16 mouse cellular contexts compared by ENCODE assay signal in the genomic region with DNA sequence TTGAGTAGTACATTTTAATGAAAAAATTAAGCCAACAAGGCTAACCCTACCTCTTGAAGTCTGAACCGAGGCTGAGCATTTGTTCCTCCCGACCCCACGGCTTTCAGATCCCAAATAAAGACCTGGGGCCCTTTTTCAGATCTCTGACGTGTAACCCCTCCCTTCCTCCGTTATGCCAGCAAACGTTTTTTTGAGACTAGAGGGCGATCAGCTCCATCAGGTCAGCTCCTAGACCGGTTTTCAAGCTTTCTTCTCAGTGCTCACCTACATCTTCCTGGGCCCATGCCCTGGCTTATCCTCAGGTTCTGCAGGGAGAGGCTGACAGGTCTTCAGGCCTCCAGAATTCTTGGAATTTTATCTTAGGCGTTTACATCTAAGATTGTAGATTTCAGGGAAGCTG. TPM values are rescaled to one million over a fixed set of nuclear protein-coding genes. Genes with fewer than 3 reads are reported as not detected.
DNase-seq lines count a peak whose midpoint lies in the region; ATAC-seq and TF ChIP-seq lines count a peak whose summit lies in the region.
"Had no signal": no experiment of that assay in that cellular context is flagged by ENCODE, and none has a peak within 500 bp of the region (broad histone marks: within the 10 kb centered on the region; RNA-seq: fewer than 3 reads in every experiment).

No protein-coding gene starts in this region.

- no peak for TF ChIP-seq CTCF in midbrain, postnatal 0 days (IDR thresholded peaks at IDR 0.05)
- TF ChIP-seq CTCF in heart, adult 2 months (IDR thresholded peaks at IDR 0.05) = no peak
- no peak for TF ChIP-seq CTCF in kidney, adult 2 months (conservative IDR thresholded peaks at IDR 0.05; ENCODE audit: insufficient read depth, insufficient read length, low read depth, low read length)

- no peak overlapping the region for H3K27ac ChIP-seq in embryonic facial prominence, embryonic 11.5 days (replicated peaks; ENCODE audit: low read depth, low read length)
- peak overlapping the region; percentile 95 for H3K27ac ChIP-seq in forebrain, embryonic 14.5 days (ENCODE audit: low read depth, low read length)
- H3K27ac ChIP-seq in hindbrain, embryonic 16.5 days (ENCODE audit: low read depth, low read length) = peak overlapping the region; percentile 86
- H3K27ac ChIP-seq in midbrain, postnatal 0 days (ENCODE audit: low read depth, low read length) = peak overlapping the region; percentile 93
- no peak overlapping the region for H3K27ac ChIP-seq in heart, adult 2 months
- no peak overlapping the region for H3K27ac ChIP-seq in kidney, adult 2 months (ENCODE audit: insufficient read depth, low read depth, low read length)
- H3K27ac ChIP-seq: liver, embryonic 13.5 days had no signal

- WGBS in embryonic facial prominence, embryonic 11.5 days = under 1% methylated on average over 9 of the region's 9 CpGs
- under 1% methylated on average over 9 of the region's 9 CpGs for WGBS in forebrain, embryonic 14.5 days
- 0% methylated on average over 9 of the region's 9 CpGs for WGBS in hindbrain, embryonic 16.5 days
- 0% methylated on average over 9 of the region's 9 CpGs for WGBS in midbrain, postnatal 0 days
- 2% methylated on average over 9 of the region's 9 CpGs for WGBS in heart, adult 2 months
- 3% methylated on average over 9 of the region's 9 CpGs for WGBS in kidney, adult 2 months

- H3K4me2 ChIP-seq in embryonic facial prominence, embryonic 11.5 days (ENCODE audit: low read depth, low read length) = no peak overlapping the region
- peak overlapping the region; percentile 55 for H3K4me2 ChIP-seq in forebrain, embryonic 14.5 days (ENCODE audit: low read length)
- peak overlapping the region; percentile 59 for H3K4me2 ChIP-seq in hindbrain, embryonic 16.5 days (ENCODE audit: low read length)
- H3K4me2 ChIP-seq in midbrain, postnatal 0 days (ENCODE audit: low read depth, low read length, poor library complexity, severe bottlenecking) = peak overlapping the region; percentile 60
- H3K4me2 ChIP-seq: liver, embryonic 13.5 days had no signal

- H3K79me2 ChIP-seq in heart, adult 2 months (replicated peaks; ENCODE audit: control insufficient read depth, insufficient read depth, low read length) = no peaks in the 10 kb centered on the region

- H3K4me1 ChIP-seq in embryonic facial prominence, embryonic 11.5 days (ENCODE audit: control insufficient read depth, insufficient read depth, low read length) = no peaks in the 10 kb centered on the region
- H3K4me1 ChIP-seq in forebrain, embryonic 14.5 days (ENCODE audit: control insufficient read depth, insufficient read depth, low read length) = peaks cover under 1% of the 10 kb centered on the region
- H3K4me1 ChIP-seq in hindbrain, embryonic 16.5 days (ENCODE audit: control insufficient read depth, insufficient read depth, low read depth, low read length) = no peaks in the 10 kb centered on the region; the same call in 1 of the 2 replicates
- H3K4me1 ChIP-seq in midbrain, postnatal 0 days (ENCODE audit: insufficient read depth, low read length) = no peaks in the 10 kb centered on the region
- no peaks in the 10 kb centered on the region for H3K4me1 ChIP-seq in heart, adult 2 months (ENCODE audit: control insufficient read depth, insufficient read depth, low read length)
- H3K4me1 ChIP-seq in kidney, adult 2 months (ENCODE audit: control insufficient read depth, insufficient read depth, low read length) = no peaks in the 10 kb centered on the region
- H3K4me1 ChIP-seq: liver, embryonic 13.5 days had no signal

- TF ChIP-seq EP300 in heart, adult 2 months (IDR thresholded peaks at IDR 0.05; ENCODE audit: insufficient read depth, low read depth, low read length) = no peak

- no peak overlapping the region for H3K9ac ChIP-seq in embryonic facial prominence, embryonic 11.5 days (replicated peaks; ENCODE audit: low read length)
- H3K9ac ChIP-seq in forebrain, embryonic 14.5 days (ENCODE audit: low read length) = peak overlapping the region; percentile 79
- peak overlapping the region; percentile 59 for H3K9ac ChIP-seq in hindbrain, embryonic 16.5 days (ENCODE audit: low read depth, low read length)
- peak overlapping the region; percentile 75 for H3K9ac ChIP-seq in midbrain, postnatal 0 days (replicated peaks; ENCODE audit: low read length, poor library complexity, severe bottlenecking)
- H3K9ac ChIP-seq in heart, adult 2 months (ENCODE audit: low read depth, low read length) = no peak overlapping the region
- H3K9ac ChIP-seq: liver, embryonic 13.5 days had no signal

- no peak for TF ChIP-seq POLR2A in heart, adult 2 months (IDR thresholded peaks at IDR 0.05; ENCODE audit: insufficient read depth, low read depth, low read length)
- no peak for TF ChIP-seq POLR2A in kidney, adult 2 months (IDR thresholded peaks at IDR 0.05; ENCODE audit: low read depth, low read length)

- H3K27me3 ChIP-seq in embryonic facial prominence, embryonic 11.5 days (ENCODE audit: control insufficient read depth, insufficient read depth, low read length) = peaks cover 39% of the 10 kb centered on the region
- peaks cover 37% of the 10 kb centered on the region for H3K27me3 ChIP-seq in forebrain, embryonic 14.5 days (replicated peaks; ENCODE audit: control insufficient read depth, insufficient read depth, low read length)
- H3K27me3 ChIP-seq in hindbrain, embryonic 16.5 days (replicated peaks; ENCODE audit: control insufficient read depth, insufficient read depth, low read length) = peaks cover 7% of the 10 kb centered on the region
- peaks cover 16% of the 10 kb centered on the region; the same call in 1 of the 2 replicates for H3K27me3 ChIP-seq in midbrain, postnatal 0 days (ENCODE audit: insufficient read depth, low read length)
- H3K27me3 ChIP-seq in heart, adult 2 months (ENCODE audit: control insufficient read depth, insufficient read depth, low read length) = peaks cover 11% of the 10 kb centered on the region
- peaks cover 3% of the 10 kb centered on the region for H3K27me3 ChIP-seq in kidney, adult 2 months (replicated peaks; ENCODE audit: control insufficient read depth, insufficient read depth, low read length)

- no peaks in the 10 kb centered on the region for H3K36me3 ChIP-seq in embryonic facial prominence, embryonic 11.5 days (replicated peaks; ENCODE audit: control insufficient read depth, insufficient read depth, low read depth, low read length)
- no peaks in the 10 kb centered on the region for H3K36me3 ChIP-seq in forebrain, embryonic 14.5 days (ENCODE audit: control insufficient read depth, insufficient read depth, low read length)
- no peaks in the 10 kb centered on the region for H3K36me3 ChIP-seq in hindbrain, embryonic 16.5 days (ENCODE audit: control insufficient read depth, insufficient read depth, low read length)
- H3K36me3 ChIP-seq in midbrain, postnatal 0 days (ENCODE audit: insufficient read depth, low read length) = no peaks in the 10 kb centered on the region
- no peaks in the 10 kb centered on the region for H3K36me3 ChIP-seq in heart, adult 2 months (ENCODE audit: control insufficient read depth, insufficient read depth, low read length)
- H3K36me3 ChIP-seq in kidney, adult 2 months (ENCODE audit: control insufficient read depth, insufficient read depth, low read length) = no peaks in the 10 kb centered on the region
- H3K36me3 ChIP-seq: liver, embryonic 13.5 days had no signal

- no peak overlapping the region for H3K4me3 ChIP-seq in embryonic facial prominence, embryonic 11.5 days (ENCODE audit: low read depth, low read length)
- H3K4me3 ChIP-seq in forebrain, embryonic 14.5 days (ENCODE audit: low read depth, low read length) = peak overlapping the region; percentile 35
- H3K4me3 ChIP-seq in hindbrain, embryonic 16.5 days (ENCODE audit: low read length) = peak overlapping the region; percentile 44
- H3K4me3 ChIP-seq in midbrain, postnatal 0 days (ENCODE audit: low read depth, low read length) = peak overlapping the region; percentile 46
- no peak overlapping the region for H3K4me3 ChIP-seq in heart, adult 2 months
- no peak overlapping the region for H3K4me3 ChIP-seq in kidney, adult 2 months (ENCODE audit: insufficient read depth, low read depth, low read length)
- H3K4me3 ChIP-seq: liver, embryonic 13.5 days had no signal

- intact Hi-C loops in heart, adult 2 months (cut with DNase I) = no loop called here

- ATAC-seq in embryonic facial prominence, embryonic 11.5 days (replicated peaks; ENCODE audit: insufficient number of reproducible peaks, low FRiP score, low TSS enrichment, low read depth) = no peak
- ATAC-seq in forebrain, embryonic 14.5 days = no peak
- ATAC-seq in hindbrain, embryonic 16.5 days = no peak
- ATAC-seq in midbrain, postnatal 0 days (ENCODE audit: low FRiP score) = no peak
- ATAC-seq: intestine, embryonic 16.5 days had no signal

- no peaks in the 10 kb centered on the region for H3K9me3 ChIP-seq in embryonic facial prominence, embryonic 11.5 days (replicated peaks; ENCODE audit: control insufficient read depth, low read length)
- no peaks in the 10 kb centered on the region for H3K9me3 ChIP-seq in forebrain, embryonic 14.5 days (replicated peaks; ENCODE audit: control insufficient read depth, low read length)
- H3K9me3 ChIP-seq in hindbrain, embryonic 16.5 days (ENCODE audit: control insufficient read depth, low read length) = no peaks in the 10 kb centered on the region
- no peaks in the 10 kb centered on the region for H3K9me3 ChIP-seq in midbrain, postnatal 0 days (ENCODE audit: low read length)
- H3K9me3 ChIP-seq: liver, embryonic 13.5 days had no signal

- DNase-seq in embryonic facial prominence, embryonic 11.5 days (ENCODE audit: low spot score) = peak; percentile 8
- DNase-seq in forebrain, embryonic 14.5 days (ENCODE audit: low spot score) = no peak
- peak; percentile 15 for DNase-seq in midbrain, postnatal 0 days (ENCODE audit: low spot score)
- DNase-seq in gastrocnemius, adult 18-20 months (ENCODE audit: low spot score) = no peak
- no peak for DNase-seq in B cell, adult 2 months
- DNase-seq in heart, adult 2 months = no peak
- no peak for DNase-seq in kidney, adult 2 months
- DNase-seq: cerebellum, adult 18-20 months; kidney, postnatal 25 days; liver, embryonic 13.5 days; lung, postnatal 36 days; thymus, postnatal 36 days had no signal

RNA-seq across cellular contexts. Expression of a gene that starts 5.9 kb away (rescaled TPM):
- polyA plus RNA-seq in embryonic facial prominence, embryonic 11.5 days (2014; fragmentation: Nextera tagmentation; extraction: Ambion mirVana) = 5.5 and 9.5 TPM in 2 replicates
- 49.0 and 57.0 TPM in 2 replicates for polyA plus RNA-seq in forebrain, embryonic 14.5 days (2014; fragmentation: Nextera tagmentation; extraction: Ambion mirVana)
- 112 and 126 TPM in 2 replicates for polyA plus RNA-seq in hindbrain, embryonic 16.5 days (2015; fragmentation: Nextera tagmentation; extraction: Ambion mirVana)
- 214 and 225 TPM in 2 replicates for total RNA-seq in midbrain, postnatal 0 days (2014; rRNA removed)
- 161 and 162 TPM in 2 replicates for polyA plus RNA-seq in midbrain, postnatal 0 days (2015; fragmentation: Nextera tagmentation; extraction: Ambion mirVana)
- not detected for total RNA-seq in gastrocnemius, adult 18-20 months (2021)
- total RNA-seq in heart, adult 2 months (2021) = not detected
- not detected in 2 replicates for polyA plus RNA-seq in heart, adult 2 months (2012; rRNA removed)
- polyA plus RNA-seq in kidney, adult 2 months (2012; rRNA removed) = not detected in 2 replicates
- total RNA-seq: gastrocnemius, postnatal 4 days had no signal
- polyA plus RNA-seq: spleen, adult 2 months had no signal

Comparison
In these comparisons a context has a peak if more than half of its experiments do, and no peak if none do; other contexts are left out.
1. DNase-seq: peak in embryonic facial prominence, embryonic 11.5 days (single experiment) and midbrain, postnatal 0 days (single experiment); none in forebrain, embryonic 14.5 days (single experiment), gastrocnemius, adult 18-20 months (single experiment), B cell, adult 2 months (0 of 2), heart, adult 2 months (0 of 2) and kidney, adult 2 months (single experiment).
2. H3K27ac ChIP-seq: peak in forebrain, embryonic 14.5 days (single experiment), hindbrain, embryonic 16.5 days (single experiment) and midbrain, postnatal 0 days (single experiment); none in embryonic facial prominence, embryonic 11.5 days (single experiment), heart, adult 2 months (single experiment) and kidney, adult 2 months (single experiment).
3. H3K4me3 ChIP-seq: peak in forebrain, embryonic 14.5 days (single experiment), hindbrain, embryonic 16.5 days (single experiment) and midbrain, postnatal 0 days (single experiment); none in embryonic facial prominence, embryonic 11.5 days (single experiment), heart, adult 2 months (single experiment) and kidney, adult 2 months (single experiment).
4. H3K9ac ChIP-seq: peak in forebrain, embryonic 14.5 days (single experiment), hindbrain, embryonic 16.5 days (single experiment) and midbrain, postnatal 0 days (single experiment); none in embryonic facial prominence, embryonic 11.5 days (single experiment) and heart, adult 2 months (single experiment).